Mouse (Mus musculus): Measurements from ENCODE around the gene Card6.

Card6 gene

DNA sequence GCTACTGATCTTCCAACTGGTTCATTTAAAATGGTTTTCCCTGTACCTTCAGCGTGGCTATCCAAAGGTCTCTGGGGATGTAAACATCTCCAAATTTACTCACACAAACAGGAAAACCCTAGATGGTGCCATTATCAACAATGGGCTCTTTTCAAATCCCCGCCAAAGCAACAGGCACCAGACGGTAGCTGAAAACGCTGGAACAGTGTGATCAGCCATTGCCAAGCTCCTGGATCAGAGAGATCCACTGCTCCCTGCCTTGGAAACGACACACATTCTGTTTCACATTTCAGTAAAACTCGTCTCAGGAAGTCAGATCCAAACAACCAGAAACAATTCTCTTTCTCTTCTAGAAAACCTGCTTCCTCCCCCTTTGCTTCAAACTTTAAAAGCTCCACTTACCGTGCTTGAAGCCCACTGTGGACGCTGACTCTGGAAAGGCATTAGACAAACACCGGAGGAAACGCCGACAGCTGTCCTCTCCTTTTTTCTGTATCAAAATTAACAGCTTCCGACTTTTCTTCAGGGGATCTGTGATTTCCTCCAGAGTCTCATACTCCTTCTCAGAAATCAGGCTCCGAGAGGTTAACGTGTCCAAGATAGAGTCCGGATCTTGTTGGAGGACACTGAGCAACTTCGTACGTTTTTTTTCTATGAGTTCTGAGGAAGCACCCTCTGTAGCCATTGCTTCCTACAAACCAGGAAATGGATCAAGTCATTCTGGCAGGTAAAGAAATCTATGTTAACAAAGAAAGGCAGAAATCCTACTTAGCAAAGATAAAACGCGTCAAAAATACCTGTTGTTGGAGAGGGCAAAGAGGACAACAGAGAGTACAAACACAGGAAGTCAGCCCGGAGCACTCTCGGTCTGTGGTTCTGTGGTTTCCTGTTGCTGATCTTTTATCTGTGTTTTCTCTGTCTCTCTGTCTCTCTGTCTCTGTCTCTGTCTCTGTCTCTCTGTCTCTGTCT is at the start of gene Card6:
Gene Card6 (minus strand): TSS at position 854 of the 969 bp plus-strand sequence.
- in situ Hi-C loops (cut with MboI, MseI): loop anchor here (25.0 kb wide), 1 partner anchor 1071 kb away; the partner anchor contains the start of gene Oxct1

DNA sequence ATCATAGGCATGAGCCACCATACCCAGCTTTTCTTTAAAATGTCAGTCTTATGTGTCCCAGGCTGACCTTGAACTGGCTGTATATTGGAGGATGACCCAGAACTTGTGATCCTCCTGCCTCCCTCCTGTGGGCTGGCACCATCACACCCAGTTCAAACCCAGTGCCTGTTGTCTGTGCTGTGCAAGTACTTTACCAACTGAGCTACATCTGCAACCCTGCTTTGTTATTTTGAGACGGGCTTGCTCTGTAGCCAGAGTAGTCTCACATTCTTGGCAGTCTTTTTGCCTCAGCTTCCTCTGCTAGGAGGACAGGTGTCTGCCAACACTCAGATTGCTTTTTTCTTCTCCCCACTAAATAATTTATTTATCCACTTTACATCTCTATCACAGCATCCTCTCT is 49.0 kb upstream of the Card6 start:
- in situ Hi-C loops (cut with MboI, MseI): no loop called here

DNA sequence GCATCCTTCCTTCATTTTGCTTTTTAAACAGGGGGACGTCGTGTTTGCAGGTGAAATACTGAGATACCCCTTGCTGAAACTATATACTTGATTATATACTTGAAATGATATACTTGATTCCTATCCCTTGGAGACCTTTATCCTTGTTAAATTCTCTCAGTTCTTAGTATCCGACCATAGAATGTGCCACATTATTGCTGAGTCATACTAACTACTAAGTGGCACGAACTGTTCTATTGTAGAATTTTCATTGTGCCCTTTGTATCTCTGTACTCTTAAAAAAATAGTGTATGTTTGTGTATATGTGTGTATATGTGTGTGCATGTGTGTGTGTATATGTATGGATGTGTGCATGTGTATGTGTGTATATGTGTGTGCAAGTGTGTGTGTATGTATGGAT is 48.0 kb upstream of the Card6 start:
- in situ Hi-C loops (cut with MboI, MseI): no loop called here

DNA sequence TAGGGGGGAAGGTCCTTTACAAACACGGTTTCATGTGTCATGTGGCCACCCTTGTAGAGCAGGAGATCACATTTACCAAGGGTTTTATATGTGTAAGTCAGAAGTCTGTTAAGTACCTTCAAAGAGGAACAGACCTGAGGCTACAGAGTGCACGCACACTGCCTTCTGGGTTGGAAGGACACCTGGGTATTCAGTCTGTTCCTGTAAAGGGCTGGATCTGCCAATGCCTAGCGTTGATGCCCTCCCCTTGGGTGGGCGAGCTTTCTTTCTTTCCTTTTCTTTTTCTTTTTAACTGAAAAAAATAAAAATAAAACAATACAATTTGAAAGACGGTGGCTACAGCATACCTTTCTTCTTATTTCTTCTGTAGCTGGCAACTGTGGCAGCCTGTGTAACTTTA is 46.8 kb upstream of the Card6 start:
- in situ Hi-C loops (cut with MboI, MseI): no loop called here

- in situ Hi-C loops (cut with MboI, MseI): no loop called here
These were observed 46.3 kb upstream of the Card6 start for GRCm38 (mm10) chr15:5154621-5155020.

- in situ Hi-C loops (cut with MboI, MseI): no loop called here
These were observed 43.8 kb upstream of the Card6 start for GRCm38 (mm10) chr15:5152171-5152570.

GRCm38 (mm10) chr15:5149187-5149586 is 40.8 kb upstream of the Card6 start:
- in situ Hi-C loops (cut with MboI, MseI): loop anchor here (25.0 kb wide), 1 partner anchor 1438 kb away; no protein-coding TSS in a partner anchor

DNA sequence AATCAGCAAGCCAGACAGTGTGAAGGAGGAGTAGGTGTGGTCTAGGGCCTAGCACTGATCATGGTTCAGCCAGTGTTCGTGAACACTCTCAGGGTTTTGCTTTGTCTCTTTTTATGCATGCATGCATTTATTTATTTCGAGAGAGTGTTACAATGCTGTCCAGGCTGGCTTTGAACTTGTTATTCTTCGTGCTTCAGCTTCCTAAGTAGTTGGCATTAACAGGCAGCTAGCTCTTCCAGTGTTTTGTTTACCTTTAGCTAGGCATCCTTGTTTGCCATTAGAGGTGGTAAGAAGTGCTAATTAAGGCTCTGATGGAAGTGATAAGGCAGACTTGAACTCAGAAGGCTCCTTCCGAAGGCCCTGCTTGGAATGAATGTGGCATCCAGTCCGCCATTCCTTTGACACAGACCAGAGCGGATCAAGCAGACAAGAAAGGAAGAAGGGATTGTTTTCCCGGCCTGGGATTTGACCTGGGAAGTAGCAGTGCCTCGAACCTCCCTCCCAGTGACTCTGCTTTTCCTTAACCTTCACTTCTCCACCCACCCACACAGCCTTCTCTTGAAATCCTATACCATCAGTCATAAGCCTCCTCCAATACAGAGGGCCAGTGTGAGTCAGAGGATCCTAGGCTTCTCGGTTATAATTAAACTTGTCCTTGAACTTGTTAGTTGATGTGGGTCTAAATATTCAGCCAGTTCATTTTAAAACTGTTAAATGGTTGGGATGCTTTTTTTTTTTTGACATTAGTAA is 37.0 kb upstream of the Card6 start:
- in situ Hi-C loops (cut with MboI, MseI): loop anchor here (25.0 kb wide), 1 partner anchor 1442 kb away; no protein-coding TSS in a partner anchor

GRCm38 (mm10) chr15:5144021-5144778 is 35.9 kb upstream of the Card6 start:
- in situ Hi-C loops (cut with MboI, MseI): loop anchor here (25.0 kb wide), 1 partner anchor 1443 kb away; no protein-coding TSS in a partner anchor

DNA sequence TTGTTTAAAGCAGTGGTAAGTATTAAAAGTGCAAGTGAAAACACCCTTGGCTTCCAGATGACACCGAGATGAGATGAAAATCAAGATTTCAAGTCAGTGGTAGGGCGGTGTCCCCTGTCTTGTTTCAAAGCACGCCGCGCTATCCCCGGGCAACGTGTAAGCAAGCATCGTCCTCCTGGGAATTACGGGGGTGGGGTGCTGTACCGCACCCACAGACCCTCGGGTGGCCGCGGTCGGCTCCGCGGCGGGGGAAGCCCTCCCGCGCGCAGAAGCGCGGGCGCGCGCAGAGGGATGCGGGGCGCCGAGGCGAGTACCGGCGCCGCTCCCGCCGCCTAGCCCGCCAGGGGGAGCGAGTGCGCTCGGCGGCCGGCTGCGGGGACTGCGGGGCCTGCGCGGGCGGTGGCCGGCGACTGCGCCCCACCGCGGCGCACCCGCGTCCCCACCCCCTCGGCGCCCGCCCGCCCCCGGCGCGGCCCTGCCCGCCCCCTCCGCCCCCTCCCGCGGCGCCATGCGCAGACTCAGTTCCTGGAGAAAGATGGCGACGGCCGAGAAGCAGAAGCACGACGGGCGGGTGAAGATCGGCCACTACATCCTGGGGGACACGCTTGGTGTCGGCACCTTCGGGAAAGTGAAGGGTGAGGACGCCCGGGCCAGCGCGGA is 35.2 kb upstream of the Card6 start, which contains the start of gene Prkaa1:
Gene Prkaa1 (plus strand): TSS at position 501 of the 660 bp plus-strand sequence.
- in situ Hi-C loops (cut with MboI, MseI): loop anchor here (25.0 kb wide), 1 partner anchor 1444 kb away; no protein-coding TSS in a partner anchor

- in situ Hi-C loops (cut with MboI, MseI): loop anchor here (25.0 kb wide), 1 partner anchor 1445 kb away; no protein-coding TSS in a partner anchor
These were observed 34.4 kb upstream of the Card6 start for GRCm38 (mm10) chr15:5142714-5143113.

DNA sequence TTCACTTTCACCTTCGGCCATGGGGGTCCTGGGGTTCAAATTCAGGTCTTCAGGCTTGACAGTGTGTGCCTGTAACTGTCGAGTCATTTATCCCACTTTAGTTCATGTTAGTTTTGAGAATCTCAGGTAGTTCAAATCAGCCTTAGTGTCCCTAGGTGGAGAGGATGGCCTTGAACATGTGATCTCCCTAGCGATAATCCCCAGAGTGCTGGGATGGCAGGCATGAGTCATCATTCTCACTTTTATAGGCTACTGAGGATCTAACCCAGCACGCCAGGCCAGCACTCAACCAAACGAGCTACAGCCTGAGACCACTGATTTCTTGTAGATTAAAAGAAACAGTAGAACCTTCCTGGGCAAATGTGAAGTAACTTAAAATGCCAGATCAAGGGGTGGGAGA is 33.7 kb upstream of the Card6 start:
- in situ Hi-C loops (cut with MboI, MseI): loop anchor here (25.0 kb wide), 1 partner anchor 1445 kb away; no protein-coding TSS in a partner anchor

GRCm38 (mm10) chr15:5140357-5140756 is 32.0 kb upstream of the Card6 start:
- in situ Hi-C loops (cut with MboI, MseI): loop anchor here (25.0 kb wide), 1 partner anchor 1447 kb away; no protein-coding TSS in a partner anchor

GRCm38 (mm10) chr15:5139863-5140262 is 31.5 kb upstream of the Card6 start:
- in situ Hi-C loops (cut with MboI, MseI): loop anchor here (25.0 kb wide), 1 partner anchor 1447 kb away; no protein-coding TSS in a partner anchor

DNA sequence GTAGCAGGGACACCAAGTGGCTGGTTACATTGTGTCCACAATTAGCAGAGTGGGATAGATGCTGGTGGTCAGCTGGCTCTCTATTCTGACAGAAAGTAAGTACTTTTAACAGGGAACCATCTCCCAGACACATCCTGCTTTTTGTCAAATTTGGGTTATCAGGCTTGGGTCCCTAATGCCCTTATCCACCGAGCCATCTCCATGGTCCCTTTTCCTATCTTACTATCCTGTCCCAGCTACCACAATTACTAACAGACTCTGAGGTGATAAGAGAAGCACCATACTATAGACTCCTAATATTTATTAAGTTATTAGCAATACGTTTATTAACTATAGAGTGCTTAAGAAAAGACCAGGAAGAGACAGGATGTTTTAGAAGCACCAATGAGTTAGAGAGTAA is 31.0 kb upstream of the Card6 start:
- in situ Hi-C loops (cut with MboI, MseI): loop anchor here (25.0 kb wide), 1 partner anchor 1448 kb away; no protein-coding TSS in a partner anchor

DNA sequence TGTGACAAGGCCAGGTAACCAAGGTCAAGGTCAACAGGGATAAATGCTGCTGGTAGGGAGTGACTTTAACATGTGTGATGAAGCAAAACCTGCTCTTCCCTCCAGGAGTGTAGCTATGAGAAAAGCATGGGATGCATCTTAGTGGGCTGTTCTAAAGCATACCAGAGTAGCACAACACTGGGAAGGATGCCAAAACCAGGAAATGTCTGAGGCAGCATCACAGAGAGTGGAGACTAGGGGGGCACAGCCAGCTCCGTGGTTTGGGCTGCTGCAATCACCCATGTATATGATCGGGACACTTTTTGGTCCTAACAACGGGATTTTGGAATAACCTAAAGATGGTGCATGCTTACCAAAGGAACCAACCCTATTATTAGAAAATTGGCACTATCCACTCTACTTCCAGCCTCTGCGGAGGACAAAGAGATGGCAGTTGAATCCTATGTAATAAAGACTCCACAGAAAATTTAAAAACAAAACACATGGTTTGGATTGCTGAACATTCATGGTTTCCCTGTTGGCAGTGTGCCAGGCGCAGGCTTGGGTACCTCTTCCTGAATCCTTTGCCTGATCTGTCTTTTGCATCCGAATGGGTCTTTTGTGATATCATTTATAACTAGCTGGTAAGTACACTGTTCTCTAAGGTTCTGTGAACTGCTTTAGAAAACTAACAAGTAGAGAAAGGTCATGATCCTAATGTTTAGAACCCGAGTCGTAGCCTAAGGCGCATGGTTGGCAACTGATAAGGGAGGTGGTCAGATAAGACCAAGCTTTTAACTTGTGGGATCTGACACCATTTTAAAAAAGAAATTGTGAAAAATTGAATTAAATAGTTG is 29.9 kb upstream of the Card6 start:
- in situ Hi-C loops (cut with MboI, MseI): loop anchor here (25.0 kb wide), 1 partner anchor 1449 kb away; no protein-coding TSS in a partner anchor

GRCm38 (mm10) chr15:5134945-5135483 is 26.7 kb upstream of the Card6 start:
- in situ Hi-C loops (cut with MboI, MseI): loop anchor here (25.0 kb wide), 1 partner anchor 1452 kb away; no protein-coding TSS in a partner anchor

DNA sequence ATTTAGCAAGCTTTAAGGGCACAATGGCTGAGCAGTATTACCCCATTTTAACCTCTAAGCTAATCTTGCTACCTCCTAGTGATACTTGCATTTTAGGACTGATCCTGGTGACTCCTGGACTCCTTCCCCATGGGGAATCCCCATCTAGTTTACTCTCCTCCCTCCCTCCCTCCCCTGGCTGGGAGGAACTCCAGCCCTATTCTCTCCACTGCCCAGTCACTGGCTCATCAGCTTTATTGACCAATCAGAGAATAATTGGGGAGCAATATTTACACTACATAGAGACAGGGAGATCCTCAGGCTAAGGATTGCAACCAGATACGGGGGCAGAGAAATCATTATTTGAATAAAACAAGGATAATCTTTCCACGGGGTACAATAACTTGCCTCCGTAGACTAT is 25.8 kb upstream of the Card6 start:
- in situ Hi-C loops (cut with MboI, MseI): loop anchor here (25.0 kb wide), 1 partner anchor 1453 kb away; no protein-coding TSS in a partner anchor

DNA sequence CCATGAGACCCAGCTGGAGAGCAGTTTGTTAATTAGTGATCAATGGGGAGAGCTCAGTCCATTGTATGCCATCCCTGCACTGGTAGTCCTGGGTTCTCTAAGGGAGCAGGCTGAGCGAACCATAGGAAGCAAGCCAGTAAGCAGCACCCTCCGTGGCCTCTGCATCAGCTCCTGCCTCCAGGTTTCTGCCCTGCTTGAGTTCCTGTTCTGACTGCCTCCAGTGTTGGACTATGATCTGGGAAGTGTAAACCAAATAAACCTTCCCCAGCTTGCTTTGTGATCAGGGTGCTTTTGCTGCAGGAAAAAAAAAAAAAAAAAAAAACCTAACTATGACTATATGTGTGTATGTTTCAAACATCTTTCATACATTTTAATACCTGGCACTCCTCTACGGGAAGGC is 25.0 kb upstream of the Card6 start:
- in situ Hi-C loops (cut with MboI, MseI): loop anchor here (25.0 kb wide), 1 partner anchor 1454 kb away; no protein-coding TSS in a partner anchor

All from T-helper 1 cell (primary cell).